Mouse (Mus musculus) 3134 (cell line): ENCODE results near the gene Hc.
A peak's percentile ranks its signal among the peaks of the same experiment; 100 is the strongest.

Experiments
- DNase-seq: peaks from one replicate; pipeline ENCODE4 v3.0.0-alpha.2; 2011; ENCODE audit warnings: low spot score; ENCODE audit not compliant: insufficient read length; ENCODE audit errors: extremely low read depth

The Hc gene

GRCm38 (mm10) chr2:35061338-35061737 is at the start of gene Hc:
TSS of gene Hc (minus strand) at chr2:35061438.
- no peak for DNase-seq

- DNase-seq: no peak
These were observed 49.3 kb upstream of the Hc start for GRCm38 (mm10) chr2:35110521-35110920.

GRCm38 (mm10) chr2:35109924-35110304 is 48.7 kb upstream of the Hc start:
- no peak for DNase-seq

- peak; percentile 93 for DNase-seq
These were observed 48.1 kb upstream of the Hc start, which contains the start of gene Cntrl for GRCm38 (mm10) chr2:35109141-35109923. TSS of gene Cntrl (plus strand) at chr2:35109492.

GRCm38 (mm10) chr2:35108712-35109111 is 47.5 kb upstream of the Hc start:
- no peak for DNase-seq

GRCm38 (mm10) chr2:35107984-35108635 is 46.9 kb upstream of the Hc start:
- DNase-seq: no peak

GRCm38 (mm10) chr2:35104843-35105242 is 43.6 kb upstream of the Hc start:
- DNase-seq: no peak

- no peak for DNase-seq
These were observed 42.3 kb upstream of the Hc start for GRCm38 (mm10) chr2:35103558-35103957.

GRCm38 (mm10) chr2:35102777-35103176 is 41.5 kb upstream of the Hc start:
- no peak for DNase-seq

- no peak for DNase-seq
These were observed 40.2 kb upstream of the Hc start, which contains the start of gene AI182371 for GRCm38 (mm10) chr2:35101443-35101842. TSS of gene AI182371 (minus strand) at chr2:35101543.

GRCm38 (mm10) chr2:35100529-35100928 is 39.3 kb upstream of the Hc start:
- no peak for DNase-seq

GRCm38 (mm10) chr2:35087418-35087817 is 26.2 kb upstream of the Hc start:
- DNase-seq: no peak

- DNase-seq: no peak
These were observed 17.9 kb upstream of the Hc start for GRCm38 (mm10) chr2:35079166-35079565.

- no peak for DNase-seq
These were observed 13.1 kb upstream of the Hc start for GRCm38 (mm10) chr2:35074328-35074727.

GRCm38 (mm10) chr2:35072547-35072946 is 11.3 kb upstream of the Hc start:
- DNase-seq: no peak

GRCm38 (mm10) chr2:35070275-35070674 is 9.0 kb upstream of the Hc start:
- DNase-seq: no peak

GRCm38 (mm10) chr2:35069124-35069523 is 7.9 kb upstream of the Hc start:
- DNase-seq: no peak

GRCm38 (mm10) chr2:35067117-35067516 is 5.9 kb upstream of the Hc start:
- no peak for DNase-seq

- DNase-seq: peak; percentile 22
These were observed 5.4 kb upstream of the Hc start for GRCm38 (mm10) chr2:35066525-35067082.

GRCm38 (mm10) chr2:35063333-35064030 is 2.2 kb upstream of the Hc start:
- DNase-seq: no peak

GRCm38 (mm10) chr2:35060897-35061296 is 341 bp downstream of the Hc start:
- DNase-seq: no peak
